Mouse (Mus musculus) CH12.LX (cell line): ENCODE data around the gene Scrn3. TPM values are rescaled to one million over a fixed set of nuclear protein-coding genes. Genes with fewer than 3 reads are reported as not detected.

ENCODE experiments used
- DNase-seq: peaks from one replicate; pipeline ENCODE4 v3.0.0-alpha.2; 2013; ENCODE audit errors: extremely low read depth
- H3K27ac ChIP-seq: 2 replicates; pipeline ENCODE4 v1.5.1; 2012; ENCODE audit warnings: low read depth, mild to moderate bottlenecking, control low read depth, moderate library complexity; ENCODE audit not compliant: insufficient read depth
- H3K27me3 ChIP-seq: replicated peaks from 2 replicates; pipeline ENCODE3; 2012; ENCODE audit warnings: inconsistent platforms
- H3K36me3 ChIP-seq, 2 experiments: replicated peaks in 1 of 2; 2 replicates each; pipeline versions ENCODE3 to v1.6.1; 2012; ENCODE audit warnings: inconsistent platforms in 1 of 2, low read length in 1 of 2, mild to moderate bottlenecking in 1 of 2, mixed read lengths in 1 of 2, moderate library complexity in 1 of 2; ENCODE audit not compliant: control insufficient read depth in 1 of 2, insufficient read depth in 1 of 2
- H3K4me1 ChIP-seq, 2 experiments: 2 replicates each; pipeline ENCODE4 v1.6.1; 2012; ENCODE audit warnings: inconsistent platforms in 1 of 2, moderate library complexity in 1 of 2; ENCODE audit not compliant: insufficient read depth in 2 of 2, control insufficient read depth in 1 of 2
- H3K4me2 ChIP-seq: 2 replicates; pipeline ENCODE4 v1.6.1; 2012; ENCODE audit warnings: low read depth, mild to moderate bottlenecking, control low read depth; ENCODE audit not compliant: poor library complexity, insufficient read depth, severe bottlenecking
- H3K4me3 ChIP-seq, 3 experiments: fragments of 150-350 bp in 1 of 3; sonication (generic) in 1 of 3; replicated peaks in 1 of 3; 2 replicates each; pipeline versions ENCODE3 to v1.5.1; 2011 to 2012; ENCODE audit warnings: low read depth in 2 of 3, low read length in 2 of 3, mild to moderate bottlenecking in 2 of 3, moderate library complexity in 2 of 3, control low read depth in 1 of 3, improper control_type of control experiment in 1 of 3, inconsistent platforms in 1 of 3, mixed read lengths in 1 of 3; ENCODE audit not compliant: poor library complexity in 1 of 3
- H3K79me2 ChIP-seq: replicated peaks from 2 replicates; pipeline ENCODE4 v1.6.1; 2012; ENCODE audit warnings: mild to moderate bottlenecking, moderate library complexity; ENCODE audit not compliant: control insufficient read depth, poor library complexity, insufficient read depth, severe bottlenecking; ENCODE audit errors: extremely low read depth
- H3K9ac ChIP-seq: 2 replicates; pipeline ENCODE4 v1.6.1; 2012; ENCODE audit warnings: low read depth, mild to moderate bottlenecking, control low read depth, moderate library complexity; ENCODE audit not compliant: insufficient read depth
- H3K9me3 ChIP-seq: replicated peaks from 2 replicates; pipeline ENCODE3; 2012; ENCODE audit warnings: low read length, inconsistent platforms, mixed read lengths
- CTCF ChIP-seq, 2 experiments: IDR thresholded peaks in 1 of 2; conservative IDR thresholded peaks in 1 of 2; 2 replicates each; pipeline ENCODE4 v1.5.1; 2011 to 2012; ENCODE audit warnings: low read depth in 2 of 2, low read length in 2 of 2, improper control_type of control experiment in 1 of 2, inconsistent platforms in 1 of 2, mild to moderate bottlenecking in 1 of 2, moderate library complexity in 1 of 2
- ETS1 ChIP-seq: conservative IDR thresholded peaks from 2 replicates; pipeline ENCODE4 v1.6.1; 2012; ENCODE audit warnings: low read depth, mild to moderate bottlenecking, inconsistent platforms, low read length, improper control_type of control experiment, moderate library complexity
- JUN ChIP-seq: IDR thresholded peaks from 2 replicates; pipeline ENCODE4 v1.6.1; 2011; ENCODE audit warnings: low read depth, mild to moderate bottlenecking, low read length, improper control_type of control experiment, moderate library complexity; ENCODE audit not compliant: insufficient read depth
- JUND ChIP-seq: conservative IDR thresholded peaks from 2 replicates; pipeline ENCODE4 v1.6.1; 2011; ENCODE audit warnings: low read depth, low read length, improper control_type of control experiment
- KAT2A ChIP-seq: IDR thresholded peaks from 2 replicates; pipeline ENCODE4 v1.6.1; 2012; ENCODE audit warnings: low read length, improper control_type of control experiment, inconsistent platforms; ENCODE audit not compliant: insufficient replicate concordance
- MAX ChIP-seq: IDR thresholded peaks from 2 replicates; pipeline ENCODE4 v1.6.1; 2011; ENCODE audit warnings: low read length, improper control_type of control experiment
- MAZ ChIP-seq: IDR thresholded peaks from 2 replicates; pipeline ENCODE4 v1.6.1; 2012; ENCODE audit warnings: low read depth, mild to moderate bottlenecking, inconsistent platforms, low read length, improper control_type of control experiment, moderate library complexity
- MXI1 ChIP-seq: IDR thresholded peaks from 2 replicates; pipeline ENCODE4 v1.6.1; 2011; ENCODE audit warnings: mild to moderate bottlenecking, low read depth, low read length, improper control_type of control experiment
- NELFE ChIP-seq: IDR thresholded peaks from 2 replicates; pipeline ENCODE4 v1.6.1; 2011; ENCODE audit warnings: low read depth, low read length, improper control_type of control experiment
- NRF1 ChIP-seq: IDR thresholded peaks from 2 replicates; pipeline ENCODE4 v1.6.1; 2014; ENCODE audit warnings: low read depth, mild to moderate bottlenecking, inconsistent platforms, low read length, improper control_type of control experiment, moderate library complexity
- PAX5 ChIP-seq: IDR thresholded peaks from 2 replicates; pipeline ENCODE4 v1.6.1; 2012; ENCODE audit warnings: low read length, inconsistent platforms, mixed read lengths
- POLR2A ChIP-seq: IDR thresholded peaks from 2 replicates; pipeline ENCODE4 v1.6.1; 2011; ENCODE audit warnings: low read depth, mild to moderate bottlenecking, improper control_type of control experiment, low read length
- RAD21 ChIP-seq: IDR thresholded peaks from 2 replicates; pipeline ENCODE4 v1.6.1; 2011; ENCODE audit warnings: low read depth, mild to moderate bottlenecking, low read length, improper control_type of control experiment, moderate library complexity
- SIN3A ChIP-seq: IDR thresholded peaks from 2 replicates; pipeline ENCODE4 v1.6.1; 2012; ENCODE audit warnings: low read length, improper control_type of control experiment, inconsistent platforms
- SMC3 ChIP-seq: IDR thresholded peaks from 2 replicates; pipeline ENCODE4 v1.6.1; 2011; ENCODE audit warnings: low read depth, low read length, improper control_type of control experiment
- TBP ChIP-seq: conservative IDR thresholded peaks from 2 replicates; pipeline ENCODE4 v1.6.1; 2011; ENCODE audit warnings: low read depth, low read length, improper control_type of control experiment
- TCF12 ChIP-seq: IDR thresholded peaks from 2 replicates; pipeline ENCODE4 v1.6.1; 2014; ENCODE audit warnings: low read depth, mild to moderate bottlenecking, inconsistent platforms, low read length, improper control_type of control experiment
- USF2 ChIP-seq: conservative IDR thresholded peaks from 2 replicates; pipeline ENCODE4 v1.6.1; 2011; ENCODE audit warnings: low read depth, low read length, improper control_type of control experiment
- dilution Hi-C: fragments of 300-500 bp; cut with MboI; formaldehyde crosslinking; loops from 2 replicates; pipeline ENCODE4 v1.14.3; 2020; ENCODE audit warnings: low sequenced_read_pairs; ENCODE audit not compliant: extremely low pct_unique_long_range_greater_than_20kb, extremely low pct_ligation_motif_present
- in situ Hi-C: fragments of 300-500 bp; cut with MboI; formaldehyde crosslinking; loops from 3 replicates; pipeline ENCODE4 v1.14.3; 2019; ENCODE audit warnings: low sequenced_read_pairs, low pct_ligation_motif_present, low pct_unique_long_range_greater_than_20kb, mixed read lengths
- polyA plus RNA-seq: library from polyadenylated mRNA; unstranded; fragments of >175 nt; gene quantifications from 2 replicates; pipeline ENCODE4 v1.2.1, GENCODE M21; 2012; ENCODE audit warnings: low read depth; ENCODE audit not compliant: insufficient read length
- total RNA-seq, 2 experiments: library from RNA; depleted of rRNA; stranded (reverse); fragments of 300-350 nt in 1 of 2; fragments of >200 nt in 1 of 2; gene quantifications; 2 replicates each; pipeline ENCODE4 v1.2.3; 2012 to 2014

The Scrn3 gene
- total and polyA plus RNA-seq, 3 experiments: 6.6 to 14.8 (median 11.1) TPM

GRCm38 (mm10) chr2:73343701-73344100, 31.3 kb downstream of the Scrn3 start:
- no peak overlapping the region for H3K4me2 ChIP-seq
- dilution Hi-C loops: no loop called here
- no peak for DNase-seq
- no peaks in the 10 kb centered on the region for H3K79me2 ChIP-seq
- no peaks in the 10 kb centered on the region for H3K9me3 ChIP-seq
- H3K27ac ChIP-seq: no peak overlapping the region
- H3K36me3 ChIP-seq: peaks cover 0 to 2% of the 10 kb centered on the region in 2 experiments
- no peaks in the 10 kb centered on the region for H3K27me3 ChIP-seq
- peaks cover 0 to 5% of the 10 kb centered on the region in 2 experiments; a peak in 1 of 4 replicates for H3K4me1 ChIP-seq
- in situ Hi-C loops: no loop called here
- TF ChIP-seq JUN (no peak), RAD21 (no peak), MAX (no peak)
- no peak overlapping the region for H3K9ac ChIP-seq
- no peak overlapping the region for H3K4me3 ChIP-seq

- Histone ChIP-seq H3K9ac (no peak overlapping the region), H3K27ac (no peak overlapping the region), H3K4me1 (peaks cover 0 to 5% of the 10 kb centered on the region in 2 experiments; a peak in 1 of 4 replicates), H3K27me3 (no peaks in the 10 kb centered on the region), H3K9me3 (no peaks in the 10 kb centered on the region), H3K36me3 (peaks cover 0 to 2% of the 10 kb centered on the region in 2 experiments), H3K4me3 (no peak overlapping the region), H3K79me2 (no peaks in the 10 kb centered on the region), H3K4me2 (no peak overlapping the region)
- dilution Hi-C loops (no loop called here), in situ Hi-C loops (no loop called here)
- DNase-seq: no peak
- TF ChIP-seq CTCF (conservative IDR thresholded peaks at IDR 0.05 in 1 of 2, IDR thresholded peaks at IDR 0.05 in 1 of 2; ENCODE audit: low read depth in 2 of 2, low read length in 2 of 2) (no peak), MAZ (no peak), NELFE (no peak), SMC3 (no peak), MXI1 (no peak), RAD21 (no peak), TCF12 (no peak), PAX5 (no peak), SIN3A (no peak), NRF1 (no peak), USF2 (no peak), KAT2A (no peak), TBP (no peak), JUND (no peak), ETS1 (no peak), POLR2A (no peak)
Measured at GRCm38 (mm10) chr2:73345204-73345603, 32.8 kb downstream of the Scrn3 start.
